Mouse (Mus musculus): ENCODE measurements around the gene Snx33.

Snx33 gene

DNA sequence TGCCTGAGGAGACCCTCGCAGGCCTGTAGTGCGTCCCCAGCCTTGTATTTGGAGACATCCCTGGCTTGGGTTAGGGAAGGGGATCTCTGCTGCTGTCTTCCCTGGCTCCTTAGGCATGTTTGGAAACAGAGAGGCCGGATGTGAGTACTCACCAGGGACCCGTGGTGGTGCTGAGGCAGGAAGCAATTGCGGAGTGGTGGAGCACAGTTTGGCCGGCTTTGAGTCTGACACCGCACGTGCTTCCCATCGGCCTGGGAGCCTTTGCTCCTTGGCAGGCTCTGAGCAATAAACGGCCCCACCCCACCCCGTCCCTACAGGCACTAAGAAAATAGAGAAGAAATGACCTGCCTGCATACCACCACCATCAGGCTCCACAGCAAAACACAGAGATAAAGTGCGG lies 45.4 kb downstream of the Snx33 start:
- TF ChIP-seq GATA4 (IDR thresholded peaks at IDR 0.05; ENCODE audit: insufficient replicate concordance, low read length), result no peak

DNA sequence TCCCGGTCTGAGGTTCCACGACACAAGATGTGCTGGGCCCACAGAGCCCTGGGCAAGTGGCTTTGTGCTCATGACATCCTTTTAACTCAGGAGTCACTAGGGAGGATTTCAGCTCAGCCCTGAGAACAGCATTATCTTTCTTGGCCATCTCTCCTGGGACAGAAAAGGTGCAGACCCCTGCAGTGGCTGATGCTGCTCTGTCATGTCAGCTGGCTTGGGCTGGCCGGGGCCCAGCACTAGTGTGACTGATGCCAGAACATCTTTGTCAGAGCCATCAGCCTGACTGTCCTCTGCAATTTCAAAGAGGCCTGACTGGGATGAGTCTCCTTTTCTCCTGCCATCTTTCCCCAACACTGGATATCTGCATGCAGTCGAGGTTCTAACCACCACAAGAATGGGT lies 45.9 kb downstream of the Snx33 start:
- no peak for TF ChIP-seq GATA4 (IDR thresholded peaks at IDR 0.05; ENCODE audit: insufficient replicate concordance, low read length)

DNA sequence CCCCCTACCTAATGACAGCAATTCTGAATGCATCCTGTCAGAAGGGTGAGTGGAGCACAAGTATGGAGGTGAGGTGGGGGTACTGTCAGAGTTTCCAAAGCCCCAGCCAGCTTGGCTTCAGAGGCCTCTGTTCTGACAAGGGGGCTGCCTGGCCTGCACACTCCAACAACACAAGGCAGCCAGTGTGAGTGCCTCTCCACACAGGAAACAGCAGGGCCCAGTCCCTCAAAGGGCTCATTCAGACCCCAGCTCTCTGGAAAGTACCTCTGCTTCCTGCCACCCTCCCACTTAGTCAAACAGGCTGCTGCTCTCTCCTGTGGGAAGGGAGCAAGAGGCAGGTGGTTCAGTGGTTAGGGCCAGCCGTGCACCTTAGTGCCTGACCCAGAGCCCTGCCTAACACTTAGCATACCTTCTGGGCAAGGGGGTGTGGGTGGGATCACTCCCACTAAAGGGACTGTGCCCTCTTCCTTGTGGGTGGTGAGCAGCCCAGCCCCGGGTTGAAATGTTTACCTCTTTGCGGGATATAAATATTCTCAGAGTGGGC lies 46.6 kb downstream of the Snx33 start:
- TF ChIP-seq GATA4 (IDR thresholded peaks at IDR 0.05; ENCODE audit: insufficient replicate concordance, low read length), result no peak

GRCm38 (mm10) chr9:56880790-56881189 lies 47.4 kb downstream of the Snx33 start:
- no peak for TF ChIP-seq GATA4 (IDR thresholded peaks at IDR 0.05; ENCODE audit: insufficient replicate concordance, low read length)

GRCm38 (mm10) chr9:56877284-56877683 lies 50.9 kb downstream of the Snx33 start:
- TF ChIP-seq GATA4 (IDR thresholded peaks at IDR 0.05; ENCODE audit: insufficient replicate concordance, low read length), result no peak

- TF ChIP-seq GATA4 (IDR thresholded peaks at IDR 0.05; ENCODE audit: insufficient replicate concordance, low read length), result no peak
Observed at GRCm38 (mm10) chr9:56876784-56877183, 51.4 kb downstream of the Snx33 start.

DNA sequence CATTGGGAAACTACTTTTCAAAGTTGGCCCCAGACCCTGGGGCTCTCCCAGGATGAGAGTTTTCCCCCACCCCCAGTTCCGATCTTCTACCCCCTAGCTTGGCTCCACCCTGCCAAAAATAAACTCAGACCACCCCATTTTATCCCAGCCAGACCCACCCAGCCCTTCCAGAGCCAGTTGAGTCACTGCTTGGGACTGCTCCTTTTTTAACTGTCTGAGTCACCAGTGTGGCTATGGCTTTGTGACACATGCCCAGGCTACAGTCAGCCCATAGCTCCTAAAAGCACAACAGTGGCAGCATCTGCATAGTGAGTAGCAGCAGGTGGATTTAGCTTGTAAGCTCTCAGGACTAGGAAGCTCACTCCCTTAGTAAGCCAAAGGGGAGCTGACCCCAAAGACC lies 55.1 kb downstream of the Snx33 start:
- TF ChIP-seq GATA4 (IDR thresholded peaks at IDR 0.05; ENCODE audit: insufficient replicate concordance, low read length), result no peak

GRCm38 (mm10) chr9:56872105-56872903 lies 55.9 kb downstream of the Snx33 start:
- TF ChIP-seq GATA4 (IDR thresholded peaks at IDR 0.05; ENCODE audit: insufficient replicate concordance, low read length), result no peak

DNA sequence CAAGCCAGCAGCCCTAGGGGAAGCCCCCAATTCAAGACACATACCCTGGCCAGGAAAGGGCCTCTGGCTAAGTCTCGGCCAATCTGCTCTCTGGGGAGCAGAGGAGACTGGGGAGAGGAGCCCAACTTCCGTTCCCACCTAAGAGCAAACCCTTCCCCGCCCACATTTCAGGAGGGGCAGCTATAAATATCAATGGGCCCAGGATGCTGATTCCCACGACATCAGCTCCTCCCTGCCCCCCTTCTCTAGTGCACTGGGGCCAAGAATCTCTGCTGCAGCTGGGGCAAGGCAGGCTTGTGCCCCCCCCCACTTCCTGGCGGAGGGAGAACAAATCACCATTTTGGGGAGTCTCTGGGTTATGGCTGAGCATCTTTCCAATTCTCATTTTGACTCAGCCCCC lies 57.0 kb downstream of the Snx33 start:
- TF ChIP-seq GATA4 (IDR thresholded peaks at IDR 0.05; ENCODE audit: insufficient replicate concordance, low read length), result no peak

DNA sequence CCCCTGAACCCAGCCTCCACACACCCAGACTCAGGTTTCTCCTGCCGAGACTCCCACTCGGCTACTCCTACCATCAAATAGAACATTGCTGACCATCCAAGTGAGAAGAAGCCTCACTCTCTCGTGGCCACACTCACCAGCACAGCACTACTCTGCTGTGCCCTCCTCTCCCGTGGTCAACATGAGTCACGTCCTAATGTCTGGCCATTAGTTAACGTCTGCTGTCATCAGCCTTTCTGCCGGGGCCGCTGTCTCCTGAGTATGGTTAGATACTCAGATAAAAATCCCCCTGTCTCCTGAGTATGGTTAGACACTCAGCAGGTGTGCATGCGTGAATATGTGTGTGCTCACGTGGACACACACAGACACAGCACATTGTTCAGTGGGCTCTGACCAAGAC lies 57.4 kb downstream of the Snx33 start:
- TF ChIP-seq GATA4 (IDR thresholded peaks at IDR 0.05; ENCODE audit: insufficient replicate concordance, low read length), result no peak

DNA sequence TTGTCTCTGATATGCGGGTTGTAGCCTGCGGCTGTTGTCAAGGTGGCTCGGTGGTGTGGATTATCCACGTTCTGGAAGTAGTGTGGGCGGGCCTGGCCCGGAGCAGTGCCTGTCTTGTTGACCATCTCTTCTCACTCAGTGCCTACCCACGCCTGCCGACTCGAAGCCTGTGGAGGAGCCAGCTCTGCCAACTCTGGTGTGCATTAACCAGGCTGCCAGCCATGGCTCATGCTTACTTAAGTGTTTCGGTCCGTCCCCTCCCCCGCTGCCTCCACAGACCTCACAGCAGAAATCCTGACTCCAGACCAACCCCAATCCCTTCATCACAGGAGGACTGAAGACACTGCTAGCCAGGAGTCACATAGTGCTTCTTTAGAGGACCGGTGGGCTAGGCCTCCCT lies 58.6 kb downstream of the Snx33 start:
- no peak for TF ChIP-seq GATA4 (IDR thresholded peaks at IDR 0.05; ENCODE audit: insufficient replicate concordance, low read length)

GRCm38 (mm10) chr9:56868292-56868691 lies 59.9 kb downstream of the Snx33 start:
- TF ChIP-seq GATA4 (IDR thresholded peaks at IDR 0.05; ENCODE audit: insufficient replicate concordance, low read length), result no peak

All from liver, adult (tissue).